Mouse (Mus musculus): ENCODE results near the gene Chga.

GRCm38 (mm10) chr12:102524760-102525159, 30.0 kb upstream of the Chga start:
- TF ChIP-seq POLR2A (IDR thresholded peaks at IDR 0.05; ENCODE audit: borderline replicate concordance, extremely low read depth, insufficient read depth, insufficient read length, poor library complexity, severe bottlenecking): no peak
- TF ChIP-seq CTCF (IDR thresholded peaks at IDR 0.05; ENCODE audit: borderline replicate concordance, extremely low read depth, insufficient read depth, insufficient read length): peak; percentile 39; the same call in 1 of the 2 replicates
